Mouse (Mus musculus): Measurements from ENCODE around the gene Zfp141.

The Zfp141 gene

DNA sequence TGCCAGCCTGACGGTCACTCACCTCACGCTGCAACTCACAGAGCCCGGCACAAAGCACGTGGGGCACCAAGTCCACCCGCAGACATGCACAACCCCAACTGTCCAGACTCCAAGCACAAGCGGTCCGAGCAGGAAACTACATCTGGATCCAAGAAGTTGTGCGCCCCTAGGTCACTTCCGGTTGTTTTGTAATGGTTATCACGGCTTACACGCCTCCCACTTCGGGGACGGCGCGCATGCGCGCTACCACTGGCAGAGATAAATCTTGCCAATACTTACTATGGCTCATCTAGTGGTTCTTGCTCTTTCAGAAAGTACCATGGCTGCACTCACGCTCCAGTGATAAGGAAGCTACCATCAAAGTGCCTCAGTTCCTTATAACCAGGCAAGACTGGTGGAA is at the start of gene Zfp141:
Zfp141 (minus strand) TSS at position 153 of the 400 bp plus-strand sequence.
- peak; percentile 84 to 91 for DNase-seq (ENCODE audit: low spot score in 2 of 2)

DNA sequence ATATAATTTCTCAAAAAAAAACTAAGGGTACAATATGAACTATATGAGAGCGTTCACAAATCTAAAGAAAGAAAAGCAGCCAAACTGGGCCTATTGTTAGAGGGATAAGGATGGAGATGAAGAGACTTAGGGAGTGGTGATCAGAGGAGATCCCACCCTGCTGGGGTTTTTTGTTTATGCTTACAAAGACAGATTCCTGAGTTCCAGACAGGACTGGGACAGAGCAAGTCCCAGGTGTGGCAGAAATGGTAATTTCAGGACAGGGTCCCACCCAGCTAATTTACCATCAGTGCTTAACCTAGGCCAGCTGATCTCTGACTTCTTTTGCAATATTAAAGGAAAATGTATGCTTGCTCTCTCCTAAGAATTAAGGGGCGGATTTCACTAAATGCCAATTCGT is 46.2 kb upstream of the Zfp141 start:
- DNase-seq (ENCODE audit: low spot score in 2 of 2) = no peak

GRCm38 (mm10) chr7:42505186-42505585 is 354 bp downstream of the Zfp141 start:
- DNase-seq (ENCODE audit: low spot score in 2 of 2) = no peak

- DNase-seq (ENCODE audit: low spot score in 2 of 2) = no peak
These were observed 7.3 kb downstream of the Zfp141 start for GRCm38 (mm10) chr7:42498248-42498647.

DNA sequence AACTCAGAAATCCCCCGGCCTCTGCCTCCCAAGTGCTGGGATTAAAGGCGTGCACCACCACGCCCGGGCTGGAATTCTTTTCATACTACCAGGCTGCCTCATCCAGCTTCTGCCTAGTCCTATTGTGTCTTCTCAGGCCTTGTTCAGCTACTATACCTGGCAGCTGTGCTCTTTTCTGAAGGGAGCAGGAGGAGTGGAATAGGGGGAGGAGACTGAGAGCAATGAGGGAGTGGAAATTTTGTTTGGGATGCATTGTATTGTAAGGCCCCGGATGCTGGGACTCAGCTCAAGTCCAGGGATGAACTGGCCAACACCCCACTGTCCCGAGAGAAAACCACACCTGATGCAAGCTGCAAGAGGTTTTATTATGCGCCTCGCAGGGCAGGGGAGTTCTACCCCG is 8.2 kb downstream of the Zfp141 start:
- DNase-seq (ENCODE audit: low spot score in 2 of 2) = no peak

DNA sequence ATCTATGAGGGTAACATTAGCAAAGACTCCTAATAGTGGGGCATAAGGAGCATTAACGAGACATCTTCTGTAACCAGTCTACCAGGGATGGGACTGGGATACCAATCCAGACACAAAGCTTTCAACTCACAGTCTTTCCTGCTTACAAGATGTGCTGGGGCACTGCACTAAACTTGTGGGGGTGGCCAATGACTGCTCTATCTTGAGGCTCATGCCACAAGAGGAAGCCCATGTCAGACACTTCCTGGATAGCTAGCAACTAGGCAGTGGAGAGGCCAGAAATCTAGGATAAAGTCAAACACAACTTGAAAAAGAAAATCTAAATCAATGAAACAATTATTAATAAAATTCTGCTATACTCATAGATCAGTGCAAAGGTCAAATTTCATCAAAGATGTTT is 9.3 kb downstream of the Zfp141 start:
- no peak for DNase-seq (ENCODE audit: low spot score in 2 of 2)

GRCm38 (mm10) chr7:42490859-42491258 is 14.7 kb downstream of the Zfp141 start:
- DNase-seq (ENCODE audit: low spot score in 2 of 2) = no peak

- no peak for DNase-seq (ENCODE audit: low spot score in 2 of 2)
These were observed 15.2 kb downstream of the Zfp141 start for GRCm38 (mm10) chr7:42490358-42490757.

DNA sequence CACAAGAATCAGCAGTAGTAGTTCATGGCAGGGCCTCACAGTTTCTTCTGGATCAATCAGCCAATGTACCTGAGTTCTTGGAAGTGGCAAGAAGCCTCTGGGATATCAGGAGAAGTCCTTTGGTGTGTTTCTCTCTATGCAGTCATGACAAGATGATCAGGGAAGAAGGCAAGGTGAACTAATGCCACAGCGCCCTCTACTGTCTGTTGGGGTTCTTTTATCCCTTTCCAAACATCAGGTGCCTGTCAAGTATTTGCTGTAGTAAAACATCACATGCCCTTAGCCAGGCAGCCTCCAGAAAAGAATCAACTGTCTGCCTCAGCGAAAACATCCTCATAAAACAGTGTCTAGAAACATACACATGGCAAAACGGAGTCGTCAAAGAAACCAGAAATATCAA is 50.9 kb downstream of the Zfp141 start:
- no peak for DNase-seq (ENCODE audit: low spot score in 2 of 2)

DNA sequence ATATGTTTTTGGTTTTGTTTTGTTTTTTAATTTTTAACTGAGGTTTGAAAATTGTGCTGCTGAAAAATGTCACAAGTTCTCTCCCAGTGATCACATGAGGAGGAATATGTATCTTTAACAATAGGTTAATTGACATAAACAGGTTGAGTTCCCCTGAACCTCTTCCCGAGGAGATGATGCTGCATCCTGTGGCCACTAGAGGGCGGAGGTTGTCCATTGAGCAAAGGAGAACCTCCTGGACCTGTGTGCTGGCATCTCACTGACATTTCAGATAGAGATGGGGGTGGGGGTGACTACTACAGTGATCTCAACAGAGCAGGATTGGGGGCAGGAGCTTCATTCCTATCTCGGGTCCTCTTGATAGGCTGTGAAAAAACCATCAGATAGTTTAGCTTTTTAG is 54.9 kb downstream of the Zfp141 start:
- DNase-seq (ENCODE audit: low spot score in 2 of 2) = no peak

- DNase-seq (ENCODE audit: low spot score in 2 of 2) = no peak
These were observed 57.7 kb downstream of the Zfp141 start, which contains the start of gene 4933421I07Rik for GRCm38 (mm10) chr7:42447850-42448249. Gene 4933421I07Rik, minus strand, starts transcription at chr7:42448120.

- DNase-seq (ENCODE audit: low spot score in 2 of 2) = no peak
These were observed 58.2 kb downstream of the Zfp141 start for GRCm38 (mm10) chr7:42447352-42447751.
